Mouse (Mus musculus) olfactory bulb, adult 2 months (tissue): ENCODE measurements around the gene Ptprn.

ENCODE experiments used
- CTCF ChIP-seq: fragments of 200-500 bp; IDR thresholded peaks from 2 replicates; pipeline ENCODE4 v1.5.1; 2012; ENCODE audit warnings: low read depth, mild to moderate bottlenecking, low read length, moderate library complexity; ENCODE audit not compliant: insufficient read depth
- POLR2A ChIP-seq: fragments of 200-500 bp; IDR thresholded peaks from 2 replicates; pipeline ENCODE4 v1.6.1; 2012; ENCODE audit warnings: mild to moderate bottlenecking, low read depth, low read length, moderate library complexity; ENCODE audit not compliant: insufficient read depth

GRCm38 (mm10) chr1:75227653-75228052 is 36.6 kb downstream of the Ptprn start:
- TF ChIP-seq CTCF (no peak), POLR2A (no peak)
